Mouse (Mus musculus): Measurements from ENCODE around the gene Ercc1.

The Ercc1 gene

DNA sequence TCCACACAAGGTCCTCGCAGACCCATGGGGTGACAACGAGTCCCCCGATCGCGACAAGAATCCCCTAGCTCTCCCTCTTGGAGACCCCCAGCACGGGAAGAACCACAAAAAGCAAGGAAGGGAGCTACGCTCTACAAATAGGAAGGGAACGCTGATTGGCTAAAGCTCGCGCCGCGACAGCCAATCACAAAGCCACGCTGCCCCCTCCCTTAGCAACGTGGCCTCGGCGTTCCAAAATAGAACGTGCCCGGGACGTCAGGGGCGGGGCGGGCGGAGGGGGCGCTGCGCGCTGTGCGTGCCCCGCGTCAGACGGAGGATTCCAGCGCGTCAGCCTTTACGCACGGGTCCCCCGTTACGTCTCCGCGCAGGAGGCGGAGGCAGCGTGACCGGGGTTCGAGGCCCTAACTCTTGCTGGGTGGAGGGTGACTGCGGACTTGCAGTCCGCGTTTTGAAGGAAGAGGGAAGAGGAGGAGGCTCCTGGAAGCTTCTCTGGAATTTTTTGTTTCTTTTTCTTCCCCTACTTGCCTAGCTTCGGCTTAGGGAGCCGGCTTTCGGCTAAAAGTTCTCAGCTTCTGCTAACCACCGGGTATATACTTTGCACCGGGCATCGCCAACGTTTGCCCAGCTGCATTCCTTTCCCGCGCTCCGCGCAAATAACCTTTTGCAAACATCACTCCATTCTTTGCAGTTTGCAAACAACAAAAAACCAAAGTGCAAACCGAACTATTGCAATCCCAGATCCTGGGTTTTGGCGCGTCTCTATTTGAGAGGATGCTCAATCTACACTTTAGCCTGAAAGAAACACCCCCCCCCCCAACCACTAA is 35.9 kb upstream of the Ercc1 start:
- in situ Hi-C loops (cut with MboI; ENCODE audit: low pct_unique_long_range_greater_than_20kb in 1 of 2, low sequenced_read_pairs in 2 of 2, unreplicated experiment in 1 of 2): no loop called here

DNA sequence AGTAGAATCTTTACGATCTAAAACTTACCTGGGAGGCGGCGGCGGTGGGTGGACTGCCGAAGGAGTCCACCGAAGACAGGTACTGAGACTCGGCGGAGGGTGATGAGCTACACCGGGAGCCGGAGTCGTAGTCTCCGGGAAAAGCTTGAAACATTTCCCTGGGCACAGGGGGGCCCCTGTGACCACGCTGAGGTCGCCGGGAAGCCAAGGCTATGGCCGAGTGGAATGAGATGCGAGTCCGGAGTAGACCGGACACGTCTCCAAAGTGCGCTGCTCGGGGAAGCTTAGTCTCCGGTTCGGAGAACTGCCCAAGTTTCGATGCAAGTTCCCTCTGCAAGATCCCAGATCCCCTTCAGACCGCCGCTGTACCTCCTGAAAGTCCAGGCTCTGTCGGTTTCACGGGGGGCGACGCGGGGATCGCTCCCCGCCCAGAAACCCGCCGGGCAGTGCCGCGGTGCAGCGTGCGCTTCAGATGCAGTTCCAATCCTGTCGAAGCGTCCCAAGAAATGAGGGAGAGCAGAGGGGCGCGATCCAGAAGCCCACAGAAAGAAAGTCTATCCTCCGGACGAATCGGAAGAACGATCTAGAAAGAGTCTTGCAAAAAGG is 35.2 kb upstream of the Ercc1 start:
- in situ Hi-C loops (cut with MboI; ENCODE audit: low pct_unique_long_range_greater_than_20kb in 1 of 2, low sequenced_read_pairs in 2 of 2, unreplicated experiment in 1 of 2): no loop called here

DNA sequence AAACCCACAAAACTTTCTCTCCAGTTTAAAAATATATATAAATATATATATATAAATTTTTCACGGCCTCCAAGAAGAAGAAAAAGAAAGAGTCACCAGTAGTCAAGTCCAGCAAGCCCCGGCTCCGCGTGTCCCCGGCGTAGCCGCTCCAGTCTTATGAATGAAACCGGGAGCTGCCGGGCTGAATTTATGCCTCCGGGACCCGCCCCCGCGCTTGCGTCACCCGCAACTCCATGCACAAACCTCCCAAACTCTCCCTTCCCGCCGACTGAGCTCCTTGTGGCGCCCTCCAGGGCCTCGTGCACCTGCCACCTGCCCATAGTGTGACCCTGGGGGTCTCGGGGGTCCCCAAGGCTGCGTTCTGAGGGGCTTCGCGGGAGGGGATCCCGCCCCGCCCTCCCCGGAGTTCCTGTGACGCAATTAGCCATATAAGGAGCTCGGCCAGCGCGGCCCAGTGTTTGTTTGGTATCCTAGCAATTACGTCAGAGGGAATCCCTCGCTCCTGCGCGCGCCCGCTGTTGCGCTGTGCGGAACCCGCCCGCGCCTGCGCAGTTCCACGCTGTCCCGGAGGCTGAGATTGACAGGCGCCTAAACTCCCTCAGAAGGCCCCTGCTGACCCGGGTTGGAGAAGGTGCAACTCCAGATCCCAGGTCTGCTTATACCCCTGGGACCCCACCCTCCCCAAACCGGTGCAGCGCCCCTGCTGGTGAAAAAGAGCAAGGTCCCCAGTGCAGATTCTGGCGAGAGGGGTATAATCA is 34.5 kb upstream of the Ercc1 start, which contains the start of gene Fosb:
Fosb (minus strand) TSS at position 168 of the 758 bp plus-strand sequence.
- in situ Hi-C loops (cut with MboI; ENCODE audit: low pct_unique_long_range_greater_than_20kb in 1 of 2, low sequenced_read_pairs in 2 of 2, unreplicated experiment in 1 of 2): no loop called here

- in situ Hi-C loops (cut with MboI; ENCODE audit: low pct_unique_long_range_greater_than_20kb in 1 of 2, low sequenced_read_pairs in 2 of 2, unreplicated experiment in 1 of 2): no loop called here
These were observed 32.6 kb upstream of the Ercc1 start for GRCm38 (mm10) chr7:19311991-19312390.

- in situ Hi-C loops (cut with MboI; ENCODE audit: low pct_unique_long_range_greater_than_20kb in 1 of 2, low sequenced_read_pairs in 2 of 2, unreplicated experiment in 1 of 2): no loop called here
These were observed 30.5 kb upstream of the Ercc1 start for GRCm38 (mm10) chr7:19314033-19314432.

DNA sequence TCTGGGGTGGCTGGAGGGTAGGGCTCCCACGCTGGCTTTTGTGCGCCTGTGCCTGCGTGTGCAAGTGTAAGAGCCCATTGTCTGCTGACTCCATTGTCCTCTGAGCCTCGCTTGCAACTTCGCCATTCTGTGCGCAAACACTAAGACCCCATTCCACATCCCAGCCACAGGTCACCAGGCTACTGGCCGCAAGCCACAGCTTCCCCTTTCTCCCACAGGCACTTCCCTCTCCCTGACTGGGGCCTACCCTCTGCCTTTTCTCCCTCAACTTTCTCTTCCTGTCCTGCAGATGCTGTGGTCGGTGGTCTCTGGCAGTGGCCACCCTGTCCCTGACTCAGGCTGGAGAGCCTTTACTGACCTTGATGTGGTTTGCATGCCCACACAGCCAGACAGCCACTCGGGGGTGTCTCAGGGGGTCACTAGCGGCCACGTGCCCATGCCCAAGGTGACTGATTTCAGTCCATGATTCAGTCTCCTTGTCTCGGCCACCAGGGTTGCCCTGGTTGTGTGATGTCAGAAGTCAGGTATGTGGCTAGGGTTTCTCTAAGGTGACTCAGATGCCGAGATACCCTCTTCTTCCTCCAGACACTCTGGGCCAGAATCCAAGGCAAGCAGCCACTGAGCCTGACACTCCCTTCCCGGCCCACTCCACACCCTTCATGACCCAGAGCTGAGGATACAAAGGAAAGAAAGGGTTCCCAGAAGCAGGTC is 28.0 kb upstream of the Ercc1 start:
- in situ Hi-C loops (cut with MboI; ENCODE audit: low pct_unique_long_range_greater_than_20kb in 1 of 2, low sequenced_read_pairs in 2 of 2, unreplicated experiment in 1 of 2): no loop called here

GRCm38 (mm10) chr7:19318201-19318600 is 26.4 kb upstream of the Ercc1 start:
- in situ Hi-C loops (cut with MboI; ENCODE audit: low pct_unique_long_range_greater_than_20kb in 1 of 2, low sequenced_read_pairs in 2 of 2, unreplicated experiment in 1 of 2): no loop called here

DNA sequence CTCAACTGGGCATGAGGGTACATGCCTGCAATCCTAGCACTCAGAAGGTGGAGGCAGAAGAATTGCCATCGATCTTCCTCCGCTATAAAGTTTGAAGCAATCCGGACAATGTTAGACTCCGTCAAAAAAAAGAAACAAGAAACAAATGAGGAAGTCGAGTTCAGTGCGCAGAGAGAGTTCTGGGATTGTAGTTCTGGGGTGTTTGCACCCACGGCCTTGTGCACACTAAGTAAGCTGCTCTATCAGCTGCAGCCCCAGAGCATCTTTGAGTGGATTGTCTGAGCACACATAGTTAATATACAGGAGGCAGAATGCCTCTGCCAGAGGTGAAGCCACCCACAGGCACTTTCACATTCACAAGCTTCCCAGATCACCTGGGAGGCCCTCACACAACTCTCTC is 25.9 kb upstream of the Ercc1 start:
- in situ Hi-C loops (cut with MboI; ENCODE audit: low pct_unique_long_range_greater_than_20kb in 1 of 2, low sequenced_read_pairs in 2 of 2, unreplicated experiment in 1 of 2): no loop called here

- in situ Hi-C loops (cut with MboI; ENCODE audit: low pct_unique_long_range_greater_than_20kb in 1 of 2, low sequenced_read_pairs in 2 of 2, unreplicated experiment in 1 of 2): no loop called here
These were observed 25.1 kb upstream of the Ercc1 start for GRCm38 (mm10) chr7:19319458-19319857.

DNA sequence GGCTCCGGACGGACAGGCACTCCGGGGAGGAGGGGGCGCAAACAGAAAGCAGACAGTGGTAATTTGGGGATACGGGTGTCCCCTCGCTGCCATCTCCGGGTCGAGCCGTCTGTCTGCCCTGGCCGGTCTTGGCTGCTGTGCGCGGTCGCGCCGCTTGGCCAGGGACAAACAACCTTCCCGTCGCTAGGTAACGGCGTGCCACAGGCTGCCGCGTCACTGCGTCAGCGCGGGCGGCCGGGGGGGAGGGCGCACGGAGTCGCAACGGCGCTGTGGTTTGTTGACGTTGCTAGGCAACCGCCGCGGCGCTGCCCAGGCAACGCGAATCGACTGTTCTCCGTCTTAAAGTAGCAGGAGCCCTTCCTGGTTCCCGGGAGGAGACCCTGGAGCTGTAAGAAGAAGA is 24.7 kb upstream of the Ercc1 start:
- in situ Hi-C loops (cut with MboI; ENCODE audit: low pct_unique_long_range_greater_than_20kb in 1 of 2, low sequenced_read_pairs in 2 of 2, unreplicated experiment in 1 of 2): no loop called here

DNA sequence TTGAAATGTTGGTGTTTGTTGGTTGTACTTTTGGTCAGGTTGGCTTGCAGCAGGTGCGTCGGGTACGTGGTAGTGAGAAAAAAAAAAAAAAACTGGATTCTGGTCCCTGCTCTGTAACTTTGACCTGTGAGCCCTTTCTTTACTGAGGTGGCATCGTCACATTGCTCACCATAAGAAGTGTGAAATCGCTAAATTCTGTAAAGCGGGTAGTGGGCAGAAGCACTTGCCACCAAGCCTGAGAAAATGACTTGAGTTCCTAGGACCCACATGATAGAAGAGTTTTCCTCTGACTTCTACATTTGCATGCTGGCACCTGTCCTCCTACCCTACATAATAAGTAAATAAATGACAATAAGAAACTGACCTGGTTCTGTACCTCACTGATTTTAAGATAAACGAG is 23.9 kb upstream of the Ercc1 start:
- in situ Hi-C loops (cut with MboI; ENCODE audit: low pct_unique_long_range_greater_than_20kb in 1 of 2, low sequenced_read_pairs in 2 of 2, unreplicated experiment in 1 of 2): no loop called here

DNA sequence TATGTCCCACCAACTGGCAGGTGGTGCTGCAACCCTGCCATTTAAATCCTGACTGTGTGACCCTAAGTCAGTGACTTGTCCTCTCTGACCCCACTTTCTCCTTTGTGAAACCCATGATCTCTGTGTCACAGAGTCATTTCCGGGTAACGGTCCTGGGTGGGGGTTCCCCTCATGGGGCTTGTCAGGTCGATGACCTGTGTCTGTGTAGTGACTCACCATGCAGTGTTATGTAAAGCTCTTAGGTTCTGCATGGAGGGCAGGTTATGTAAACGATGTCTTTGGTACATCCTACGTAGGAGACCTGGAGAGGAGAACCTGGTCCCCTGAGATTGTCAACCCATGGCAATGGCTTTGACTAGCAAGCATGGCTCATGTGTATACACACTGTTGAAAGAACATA is 23.1 kb upstream of the Ercc1 start:
- in situ Hi-C loops (cut with MboI; ENCODE audit: low pct_unique_long_range_greater_than_20kb in 1 of 2, low sequenced_read_pairs in 2 of 2, unreplicated experiment in 1 of 2): no loop called here

- in situ Hi-C loops (cut with MboI; ENCODE audit: low pct_unique_long_range_greater_than_20kb in 1 of 2, low sequenced_read_pairs in 2 of 2, unreplicated experiment in 1 of 2): no loop called here
These were observed 22.1 kb upstream of the Ercc1 start for GRCm38 (mm10) chr7:19322489-19322888.

DNA sequence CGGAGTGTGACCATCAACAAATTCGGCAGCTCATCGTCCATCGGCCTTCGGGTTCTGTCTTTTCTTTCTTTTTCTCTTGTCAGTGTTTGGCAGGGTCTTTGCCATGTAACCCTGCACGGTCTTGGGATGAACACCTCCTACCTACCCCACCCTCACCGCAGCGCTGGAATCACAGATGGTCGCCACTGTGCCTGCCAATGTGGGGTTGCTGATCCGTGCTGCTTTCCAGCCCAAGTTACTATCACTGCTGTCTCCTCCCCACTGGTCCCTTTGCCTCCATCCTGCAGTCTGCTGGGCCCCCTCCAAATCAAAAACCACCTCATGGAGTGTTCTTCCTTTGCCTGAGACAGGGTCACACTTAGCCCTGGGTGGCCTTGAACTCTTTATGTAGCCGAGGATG is 20.4 kb upstream of the Ercc1 start:
- in situ Hi-C loops (cut with MboI; ENCODE audit: low pct_unique_long_range_greater_than_20kb in 1 of 2, low sequenced_read_pairs in 2 of 2, unreplicated experiment in 1 of 2): no loop called here

DNA sequence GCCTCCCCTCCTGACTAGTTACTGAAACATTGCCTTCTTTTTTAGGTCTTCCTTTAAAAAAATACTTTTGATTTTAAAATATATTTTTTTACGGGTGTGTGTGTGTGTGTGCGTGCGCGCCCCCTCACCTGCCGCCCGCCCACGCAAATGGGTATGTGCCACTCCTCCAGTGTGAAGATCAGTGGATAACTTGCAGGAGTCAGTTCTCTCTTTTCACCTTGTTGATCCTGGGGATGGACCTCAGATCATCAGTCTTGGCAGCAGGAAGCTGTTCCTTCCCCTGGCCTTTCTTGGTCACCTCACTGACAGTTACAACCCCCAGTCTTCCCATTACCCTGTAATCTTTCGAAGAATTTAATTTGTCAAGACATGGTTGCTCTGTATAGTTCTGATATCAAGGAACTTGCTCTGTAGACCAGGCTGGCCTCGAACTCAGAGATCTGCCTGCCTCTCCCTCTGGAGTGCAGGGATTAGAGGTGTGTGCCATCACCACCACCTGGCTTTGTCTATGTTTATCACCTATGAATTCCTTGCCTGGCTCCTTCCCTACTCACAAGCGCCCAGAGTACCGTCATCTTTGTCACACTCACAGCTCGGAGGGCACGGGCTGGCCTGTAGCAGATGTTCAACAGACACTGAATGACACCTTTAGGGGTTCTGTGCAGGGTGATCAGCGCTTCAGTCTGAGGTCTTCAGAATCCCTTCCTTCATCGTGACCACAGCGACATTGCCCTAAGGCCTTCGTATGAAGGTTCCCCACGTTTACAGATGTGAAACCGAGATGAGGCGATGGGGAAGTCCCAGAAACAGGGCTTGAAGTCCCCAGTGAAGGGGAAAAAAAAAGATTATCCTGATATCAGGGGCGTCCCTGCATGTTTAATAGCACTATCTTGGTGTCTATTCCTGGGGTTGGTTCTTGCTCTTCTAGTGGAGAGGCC is 19.0 kb upstream of the Ercc1 start:
- in situ Hi-C loops (cut with MboI; ENCODE audit: low pct_unique_long_range_greater_than_20kb in 1 of 2, low sequenced_read_pairs in 2 of 2, unreplicated experiment in 1 of 2): no loop called here

GRCm38 (mm10) chr7:19326359-19326758 is 18.2 kb upstream of the Ercc1 start:
- in situ Hi-C loops (cut with MboI; ENCODE audit: low pct_unique_long_range_greater_than_20kb in 1 of 2, low sequenced_read_pairs in 2 of 2, unreplicated experiment in 1 of 2): no loop called here

- in situ Hi-C loops (cut with MboI; ENCODE audit: low pct_unique_long_range_greater_than_20kb in 1 of 2, low sequenced_read_pairs in 2 of 2, unreplicated experiment in 1 of 2): no loop called here
These were observed 17.4 kb upstream of the Ercc1 start for GRCm38 (mm10) chr7:19327128-19327527.

- in situ Hi-C loops (cut with MboI; ENCODE audit: low pct_unique_long_range_greater_than_20kb in 1 of 2, low sequenced_read_pairs in 2 of 2, unreplicated experiment in 1 of 2): no loop called here
These were observed 16.8 kb upstream of the Ercc1 start for GRCm38 (mm10) chr7:19327782-19328181.

Data from mouse embryonic stem cell (cell line).